Mouse (Mus musculus) G1E (cell line): ENCODE data around the gene Kcnk3.

Experiments used
- CTCF ChIP-seq: IDR thresholded peaks from 2 replicates; pipeline ENCODE4 v1.5.1; 2012; ENCODE audit warnings: low read depth, low read length, inconsistent platforms, mixed read lengths
- GATA1 ChIP-seq: IDR thresholded peaks from 2 replicates; pipeline ENCODE4 v1.6.1; 2012; ENCODE audit warnings: borderline replicate concordance, low read length, inconsistent platforms, mixed read lengths
- TAL1 ChIP-seq: conservative IDR thresholded peaks from 2 replicates; pipeline ENCODE4 v1.6.1; 2012; ENCODE audit warnings: low read depth, low read length, inconsistent platforms, mixed read lengths

- no peak for TF ChIP-seq CTCF
- no peak for TF ChIP-seq GATA1
- no peak for TF ChIP-seq TAL1
Measured at GRCm38 (mm10) chr5:30636994-30637393, 49.0 kb downstream of the Kcnk3 start.
